Mouse (Mus musculus) midbrain, embryonic 14.5 days (tissue): ENCODE measurements around the gene Stat6. TPM values are rescaled to one million over a fixed set of nuclear protein-coding genes. Genes with fewer than 3 reads are reported as not detected.

Experiments used
- ATAC-seq: fragments of 200-750 bp; cut with Nextera tagmentation; 2 replicates; pipeline ENCODE4 v1.8.0; 2017; ENCODE audit warnings: moderate number of reproducible peaks, moderate library complexity; ENCODE audit not compliant: low FRiP score, low TSS enrichment
- DNase-seq: peaks from one replicate; pipeline ENCODE4 v3.0.0-alpha.2; 2015
- H3K27ac ChIP-seq: fragments of 300-500 bp; sonication (generic); replicated peaks from 2 replicates; pipeline ENCODE4 v1.5.1; 2014; ENCODE audit warnings: mild to moderate bottlenecking, low read depth, low read length, moderate library complexity
- H3K27me3 ChIP-seq: fragments of 300-500 bp; sonication (generic); 2 replicates; pipeline ENCODE4 v1.6.1; 2014; ENCODE audit warnings: low read length, control low read depth, mixed read lengths; ENCODE audit not compliant: control insufficient read depth, insufficient read depth
- H3K36me3 ChIP-seq: fragments of 300-500 bp; sonication (generic); 2 replicates; pipeline ENCODE4 v1.6.1; 2014; ENCODE audit warnings: low read length, control low read depth; ENCODE audit not compliant: control insufficient read depth, insufficient read depth
- H3K4me1 ChIP-seq: fragments of 300-500 bp; sonication (generic); 2 replicates; pipeline ENCODE4 v1.6.1; 2014; ENCODE audit warnings: mild to moderate bottlenecking, antibody characterized with exemption, low read length, control low read depth; ENCODE audit not compliant: control insufficient read depth, insufficient read depth
- H3K4me2 ChIP-seq: fragments of 300-500 bp; sonication (generic); 2 replicates; pipeline ENCODE4 v1.6.1; 2014; ENCODE audit warnings: mild to moderate bottlenecking, low read length, moderate library complexity
- H3K4me3 ChIP-seq: fragments of 300-500 bp; sonication (generic); replicated peaks from 2 replicates; pipeline ENCODE4 v1.5.1; 2014; ENCODE audit warnings: low read depth, low read length
- H3K9ac ChIP-seq: fragments of 300-500 bp; sonication (generic); replicated peaks from 2 replicates; pipeline ENCODE4 v1.6.1; 2014; ENCODE audit warnings: mild to moderate bottlenecking, low read length, moderate library complexity
- H3K9me3 ChIP-seq: fragments of 300-500 bp; sonication (generic); 2 replicates; pipeline ENCODE4 v1.6.1; 2016; ENCODE audit warnings: low read length, control low read depth, mixed read lengths; ENCODE audit not compliant: control insufficient read depth
- WGBS: fragments of 180-500 bp; shearing (Covaris S2); extraction: QIAGEN DNeasy Blood & Tissue Kit; methylation state at CpG from one replicate; pipeline ENCODE4 v1.1.7; 2014; 5-methylcytosine and 5-hydroxymethylcytosine counted together
- polyA plus RNA-seq: library from polyadenylated mRNA; unstranded; fragments of >200 nt; fragmentation: Nextera tagmentation; extraction: Ambion mirVana; gene quantifications from 2 replicates; pipeline ENCODE4 v1.2.1, GENCODE M21; 2014

Gene Stat6
- polyA plus RNA-seq, 1 experiment from 2014 or later = 4.0 TPM

DNA sequence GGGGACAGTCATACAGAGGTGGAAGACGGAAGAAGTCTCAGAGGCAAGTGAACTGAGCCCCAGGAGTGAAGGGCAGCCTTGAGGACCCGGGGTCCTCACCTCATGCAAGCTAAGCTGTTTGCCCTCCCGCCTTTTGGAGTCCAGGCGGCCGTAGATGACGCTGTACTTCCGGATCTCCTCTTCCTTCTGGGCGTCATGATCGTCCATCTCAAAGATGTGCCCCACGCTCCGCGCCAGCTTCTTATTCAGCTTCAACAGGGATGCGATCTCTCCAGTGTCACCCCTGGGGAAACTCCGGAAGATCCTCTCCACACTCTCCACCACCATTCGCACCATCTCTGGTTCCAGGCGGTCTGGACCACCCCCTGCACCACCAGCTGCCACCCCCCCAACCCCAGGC is 21.4 kb downstream of the Stat6 start:
- H3K9me3 ChIP-seq = no peaks in the 10 kb centered on the region
- WGBS = 12% methylated on average over 16 of the region's 16 CpGs
- H3K9ac ChIP-seq = no peak overlapping the region
- no peak overlapping the region for H3K4me3 ChIP-seq
- H3K36me3 ChIP-seq = no peaks in the 10 kb centered on the region
- no peak overlapping the region for H3K27ac ChIP-seq
- no peak overlapping the region for H3K4me2 ChIP-seq
- H3K4me1 ChIP-seq = peaks cover 10% of the 10 kb centered on the region; the same call in 1 of the 2 replicates
- no peak for DNase-seq
- ATAC-seq = no peak
- H3K27me3 ChIP-seq = peaks cover 76% of the 10 kb centered on the region

DNA sequence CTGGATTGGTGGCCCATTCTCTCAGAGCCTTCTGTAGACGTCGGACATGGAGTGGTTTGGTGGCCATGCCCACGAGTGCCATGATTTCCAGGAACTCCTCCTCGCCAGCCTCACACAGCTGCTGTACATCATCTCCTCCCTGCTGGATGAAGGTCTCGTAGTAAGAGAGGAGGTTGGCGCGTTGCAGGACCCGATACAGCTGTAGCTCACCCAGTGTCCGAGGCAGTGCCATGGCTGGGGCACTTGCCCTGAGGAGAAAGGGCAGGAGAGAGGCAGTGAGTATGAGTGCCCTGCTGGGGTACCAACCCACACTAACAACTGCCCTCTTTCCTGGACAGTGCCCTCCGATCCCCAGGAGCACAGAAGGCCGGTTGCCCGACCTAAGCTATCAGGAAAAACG is 22.1 kb downstream of the Stat6 start:
- ATAC-seq (no peak), DNase-seq (no peak)
- no peak overlapping the region for H3K9ac ChIP-seq
- H3K4me2 ChIP-seq = peak overlapping the region; percentile 94; the same call in 1 of the 2 replicates
- H3K36me3 ChIP-seq = no peaks in the 10 kb centered on the region
- 13% methylated on average over 13 of the region's 13 CpGs for WGBS
- no peak overlapping the region for H3K4me3 ChIP-seq
- peaks cover 10% of the 10 kb centered on the region; the same call in 1 of the 2 replicates for H3K4me1 ChIP-seq
- peaks cover 76% of the 10 kb centered on the region for H3K27me3 ChIP-seq
- no peaks in the 10 kb centered on the region for H3K9me3 ChIP-seq
- H3K27ac ChIP-seq = no peak overlapping the region

DNA sequence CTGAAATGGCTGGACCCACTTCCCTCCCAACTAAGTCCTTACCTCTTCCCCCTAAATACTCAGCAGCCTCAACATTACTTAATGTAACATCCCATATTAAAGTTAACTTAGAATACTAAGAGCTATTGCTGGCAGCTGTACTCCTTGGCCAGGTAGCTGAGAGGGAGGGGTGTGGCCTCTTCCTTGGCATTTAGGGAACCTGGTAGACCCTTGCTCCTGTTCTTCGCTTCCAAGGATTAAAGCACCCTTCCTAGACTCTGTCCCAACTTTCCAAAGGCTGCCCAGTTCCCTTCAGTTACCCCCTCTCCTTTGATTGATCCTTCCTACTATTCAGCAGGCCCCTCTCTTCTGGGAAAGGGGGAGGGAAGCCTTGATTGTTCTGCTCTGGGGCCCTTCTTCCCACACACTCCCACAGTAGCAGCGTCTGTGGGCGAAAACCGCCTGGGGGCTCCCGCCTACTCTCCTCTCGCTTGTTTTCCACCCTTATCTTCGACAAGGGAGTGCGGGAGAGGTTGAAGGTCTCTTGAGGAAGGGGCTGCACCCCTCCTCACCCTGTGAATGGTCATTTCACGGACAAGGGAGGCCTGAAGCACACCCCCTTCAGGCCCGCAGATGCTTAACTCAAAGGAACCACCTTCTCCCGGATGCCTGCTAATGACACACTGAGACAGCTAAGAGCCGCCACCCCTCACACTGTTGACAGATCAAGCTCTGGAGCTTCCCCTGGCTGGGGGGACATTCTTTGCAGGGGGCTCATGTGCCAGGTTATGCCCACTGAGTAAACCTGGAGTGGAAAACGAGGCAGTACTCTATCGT is 22.8 kb downstream of the Stat6 start:
- Histone ChIP-seq H3K4me3 (peak overlapping the region; percentile 54), H3K27ac (no peak overlapping the region), H3K4me2 (peak overlapping the region; percentile 94), H3K9me3 (no peaks in the 10 kb centered on the region), H3K9ac (peak overlapping the region; percentile 55; the same call in 1 of the 2 replicates), H3K27me3 (peaks cover 73% of the 10 kb centered on the region), H3K4me1 (peaks cover 10% of the 10 kb centered on the region; the same call in 1 of the 2 replicates), H3K36me3 (no peaks in the 10 kb centered on the region)
- DNase-seq (peak; percentile 21), ATAC-seq (no peak)
- 5% methylated on average over 14 of the region's 14 CpGs for WGBS

DNA sequence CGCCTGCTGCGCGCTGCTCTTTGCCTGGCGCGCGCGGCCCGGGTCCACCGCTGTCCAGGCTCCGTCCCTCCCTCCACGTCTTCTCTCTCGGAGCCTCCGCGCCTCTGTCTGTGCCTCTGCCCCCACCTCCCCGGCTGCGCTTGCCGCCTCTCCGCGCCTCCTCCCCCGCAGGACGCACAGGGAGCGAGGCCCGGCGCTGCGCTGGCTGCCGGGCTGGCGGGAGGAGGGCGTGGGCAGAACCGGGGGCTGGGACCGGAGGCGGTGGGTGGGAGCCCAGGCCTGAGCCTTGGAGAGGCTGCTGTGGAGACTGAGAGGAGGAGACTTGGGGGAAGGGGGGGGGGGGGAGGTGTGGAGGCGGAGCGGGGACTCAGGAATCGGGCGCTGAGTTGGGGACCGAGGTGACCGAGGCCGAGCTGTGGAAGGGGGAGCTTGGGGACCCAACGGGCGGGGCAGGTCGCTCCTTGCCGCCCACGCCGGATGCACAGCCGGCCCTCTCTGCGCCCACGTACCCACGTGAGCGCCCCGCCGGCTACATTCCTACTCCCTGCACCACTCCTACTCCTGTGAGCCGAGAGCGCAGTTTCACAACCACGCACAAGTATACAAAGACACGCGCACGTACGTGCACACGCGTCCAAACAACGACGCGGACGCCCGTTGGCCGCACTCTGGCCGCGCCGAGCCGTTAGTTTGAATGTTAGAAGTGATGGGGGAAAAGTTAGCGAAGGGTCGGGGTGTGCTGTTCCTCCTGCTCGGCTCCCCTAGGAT is 23.9 kb downstream of the Stat6 start, which contains the start of gene Nemp1:
Gene Nemp1 (plus strand): TSS at position 401 of the 768 bp plus-strand sequence.
- Histone ChIP-seq H3K9ac (peak within 1 kb of the TSS; percentile 55), H3K9me3 (no peaks in the 10 kb centered on the region), H3K27ac (peak within 1 kb of the TSS; percentile 37; the same call in 1 of the 2 replicates), H3K4me1 (peaks cover 10% of the 10 kb centered on the region; the same call in 1 of the 2 replicates), H3K4me3 (peak within 1 kb of the TSS; percentile 54), H3K36me3 (no peaks in the 10 kb centered on the region), H3K27me3 (peaks cover 62% of the 10 kb centered on the region), H3K4me2 (peak within 1 kb of the TSS; percentile 94)
- ATAC-seq = peak; percentile 61
- DNase-seq = peak; percentile 67
- WGBS = under 1% methylated on average over 67 of the region's 73 CpGs

DNA sequence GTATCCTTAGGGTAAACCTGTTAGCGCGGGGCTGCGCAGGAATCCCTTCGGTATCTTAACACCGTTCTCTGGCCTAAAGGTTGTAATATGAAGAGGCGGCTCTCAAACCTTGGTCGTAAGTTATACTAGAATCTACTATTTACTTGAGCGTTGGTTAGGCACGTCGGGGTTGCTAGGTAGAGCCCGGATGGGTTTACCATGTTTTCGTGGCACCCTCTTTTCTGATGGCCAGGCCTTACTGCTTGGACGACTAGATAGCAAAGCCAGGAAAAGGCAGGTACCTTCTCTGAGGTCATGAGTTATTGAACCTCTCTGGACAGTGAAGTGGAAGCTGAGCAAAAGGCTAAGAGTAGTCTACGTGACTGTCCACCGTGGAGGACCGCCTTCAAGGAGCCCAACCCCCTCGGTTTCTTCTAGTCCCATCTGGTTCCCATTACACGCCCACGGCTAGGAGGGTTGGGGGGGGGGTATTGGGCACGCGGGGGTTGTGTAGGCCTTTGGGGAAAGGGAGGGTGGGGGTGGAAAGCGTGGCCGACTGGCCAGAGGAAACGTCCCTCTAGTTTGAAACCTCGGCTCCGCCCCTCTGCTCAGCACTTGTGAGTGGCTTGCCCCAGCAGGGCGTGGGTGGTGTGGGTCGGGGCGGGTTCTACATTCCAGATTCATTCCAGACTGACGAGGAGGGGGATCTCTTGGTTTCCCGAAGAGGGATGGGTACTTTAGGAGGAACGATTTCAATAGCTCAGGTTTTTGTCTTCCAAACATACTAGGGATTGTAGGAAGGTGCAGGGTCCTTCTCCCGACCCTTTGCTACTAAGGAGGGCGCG is 24.7 kb downstream of the Stat6 start:
- ATAC-seq (no peak), DNase-seq (peak; percentile 63)
- H3K9me3 ChIP-seq = no peaks in the 10 kb centered on the region
- peak overlapping the region; percentile 94 for H3K4me2 ChIP-seq
- peaks cover 55% of the 10 kb centered on the region for H3K27me3 ChIP-seq
- peak overlapping the region; percentile 54 for H3K4me3 ChIP-seq
- H3K27ac ChIP-seq = peak overlapping the region; percentile 37; the same call in 1 of the 2 replicates
- no peaks in the 10 kb centered on the region for H3K36me3 ChIP-seq
- WGBS = 2% methylated on average over 35 of the region's 35 CpGs
- peaks cover 10% of the 10 kb centered on the region; the same call in 1 of the 2 replicates for H3K4me1 ChIP-seq
- no peak overlapping the region; the same call in 1 of the 2 replicates for H3K9ac ChIP-seq

DNA sequence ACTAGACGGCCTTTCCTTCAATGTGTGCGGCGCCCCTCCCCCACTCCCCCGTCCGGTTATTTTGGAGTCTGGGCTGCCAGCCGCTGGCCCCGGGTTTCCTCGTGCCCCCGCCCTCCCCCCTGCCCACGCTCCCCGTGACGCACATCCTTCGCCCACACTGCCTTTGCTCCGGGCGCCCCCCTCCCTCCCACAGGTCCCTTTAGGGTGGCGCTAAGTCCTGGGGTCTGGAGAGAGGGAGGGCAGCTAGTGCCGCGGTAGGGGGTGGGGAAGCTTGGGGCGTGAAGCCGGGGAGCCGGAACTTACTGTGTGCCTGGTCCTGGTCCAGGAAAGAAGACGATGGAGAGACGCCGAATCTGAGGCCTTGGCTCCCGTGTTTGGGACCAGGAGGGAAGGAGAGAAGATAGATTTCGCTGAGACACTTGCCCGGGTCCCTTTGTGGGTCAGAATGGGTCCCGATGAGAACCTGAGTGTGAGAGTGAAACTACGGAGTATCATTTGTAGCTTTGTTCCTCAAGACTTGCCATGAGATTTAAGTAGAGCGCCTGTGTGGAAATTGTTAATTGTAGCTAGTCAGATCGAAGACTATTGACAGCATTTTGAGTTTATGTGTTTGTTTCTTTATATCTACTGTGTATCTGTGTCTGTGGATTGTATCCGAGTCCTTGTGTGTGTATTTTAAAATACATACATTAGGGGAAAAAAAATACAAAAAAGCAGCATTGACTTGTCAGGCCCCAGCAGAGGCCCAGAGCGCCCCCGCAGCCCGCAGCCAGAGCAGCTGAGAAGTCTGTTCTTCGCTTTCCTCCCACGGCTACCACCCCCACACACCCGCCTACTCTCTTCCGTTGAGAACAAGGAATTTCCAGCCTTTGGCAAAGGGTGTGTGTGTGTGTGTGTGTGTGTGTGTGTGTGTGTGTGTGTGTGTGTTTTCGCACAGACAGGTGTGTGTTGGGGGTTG is 25.6 kb downstream of the Stat6 start, which contains the start of gene Nab2:
Gene Nab2 (minus strand): TSS at position 476 of the 958 bp plus-strand sequence.
- H3K27me3 ChIP-seq = peaks cover 46% of the 10 kb centered on the region
- WGBS = 3% methylated on average over 39 of the region's 40 CpGs
- H3K4me3 ChIP-seq = peak within 1 kb of the TSS; percentile 54
- DNase-seq = peak; percentile 63
- no peaks in the 10 kb centered on the region for H3K36me3 ChIP-seq
- H3K27ac ChIP-seq = peak within 1 kb of the TSS; percentile 37; the same call in 1 of the 2 replicates
- 0 out of 2 replicates have a peak, but pooled peaks have one; percentile 25 for ATAC-seq
- H3K4me2 ChIP-seq = peak within 1 kb of the TSS; percentile 94
- H3K9ac ChIP-seq = no peak within 1 kb of the TSS; the same call in 1 of the 2 replicates
- no peaks in the 10 kb centered on the region for H3K9me3 ChIP-seq
- peaks cover 10% of the 10 kb centered on the region; the same call in 1 of the 2 replicates for H3K4me1 ChIP-seq

DNA sequence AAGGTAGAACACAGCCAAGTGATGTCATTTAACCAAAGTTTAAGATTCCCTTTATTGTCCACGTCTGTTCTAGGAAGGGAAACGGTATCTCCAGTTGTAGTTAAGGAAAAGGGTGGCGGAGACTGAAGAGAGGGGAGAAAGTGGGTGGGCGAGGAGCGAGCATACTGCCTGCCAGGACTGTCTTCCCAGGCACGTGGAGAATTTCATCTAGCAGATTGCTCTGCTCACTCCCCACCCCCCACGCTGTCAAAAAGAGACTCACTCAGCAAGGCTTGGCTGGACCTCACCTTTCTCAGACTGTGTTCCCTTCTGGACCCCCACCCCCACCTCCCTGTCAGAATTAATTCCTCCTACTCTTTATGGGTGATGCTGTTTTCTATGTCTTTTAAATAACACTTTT is 26.4 kb downstream of the Stat6 start:
- no peak overlapping the region for H3K4me3 ChIP-seq
- peaks cover 10% of the 10 kb centered on the region; the same call in 1 of the 2 replicates for H3K4me1 ChIP-seq
- DNase-seq = no peak
- WGBS = 38% methylated on average over 7 of the region's 7 CpGs
- no peak overlapping the region for H3K27ac ChIP-seq
- H3K36me3 ChIP-seq = no peaks in the 10 kb centered on the region
- peaks cover 38% of the 10 kb centered on the region for H3K27me3 ChIP-seq
- ATAC-seq = no peak
- no peak overlapping the region for H3K9ac ChIP-seq
- no peaks in the 10 kb centered on the region for H3K9me3 ChIP-seq
- no peak overlapping the region; the same call in 1 of the 2 replicates for H3K4me2 ChIP-seq
